In the genomic region with DNA sequence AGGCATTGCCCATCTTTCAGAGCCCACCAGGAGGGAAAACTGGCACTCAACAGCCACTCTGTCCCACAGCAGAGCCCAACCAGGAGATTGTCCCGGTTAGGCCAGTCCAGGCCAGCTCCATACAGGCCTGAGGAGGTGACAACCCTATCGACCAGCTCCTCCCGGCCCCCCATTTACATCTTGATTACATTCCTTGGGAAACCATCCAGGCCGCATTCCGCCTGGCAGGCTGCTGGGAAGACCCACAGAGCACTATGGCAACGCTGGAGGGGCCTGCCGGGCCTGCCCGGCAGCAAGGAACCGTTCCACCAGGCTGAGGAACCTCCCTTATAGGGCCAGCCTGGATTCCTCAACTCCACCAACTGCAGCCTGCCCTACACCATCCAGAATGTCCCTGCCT, we compare ENCODE assay signal across 9 mouse cellular contexts.
DNase-seq lines count a peak whose midpoint lies in the region; ATAC-seq and TF ChIP-seq lines count a peak whose summit lies in the region.
"Had no signal": no experiment of that assay in that cellular context is flagged by ENCODE, and none has a peak within 500 bp of the region (broad histone marks: within the 10 kb centered on the region; RNA-seq: fewer than 3 reads in every experiment).

No protein-coding gene starts in this region.

- no peak for TF ChIP-seq POLR2A in limb, embryonic 14.5 days (IDR thresholded peaks at IDR 0.05; ENCODE audit: borderline replicate concordance, extremely low read depth, insufficient read depth, insufficient read length)

- H3K27me3 ChIP-seq in forebrain, embryonic 11.5 days (ENCODE audit: control insufficient read depth, insufficient read depth, low read length): peaks cover 37% of the 10 kb centered on the region
- peaks cover 98% of the 10 kb centered on the region for H3K27me3 ChIP-seq in hindbrain, embryonic 10.5 days (ENCODE audit: insufficient read depth, poor library complexity, severe bottlenecking)
- peaks cover 4% of the 10 kb centered on the region; the same call in 1 of the 2 replicates for H3K27me3 ChIP-seq in limb, embryonic 14.5 days (ENCODE audit: control insufficient read depth, insufficient read depth, low read length)
- no peaks in the 10 kb centered on the region for H3K27me3 ChIP-seq in stomach, postnatal 0 days (ENCODE audit: control insufficient read depth, insufficient read depth, low read length)

- no peak overlapping the region for H3K9ac ChIP-seq in forebrain, embryonic 11.5 days (ENCODE audit: low read length)
- H3K9ac ChIP-seq in limb, embryonic 14.5 days (ENCODE audit: low read depth, low read length, severe bottlenecking): no peak overlapping the region
- no peak overlapping the region for H3K9ac ChIP-seq in stomach, postnatal 0 days (ENCODE audit: low read length)
- H3K9ac ChIP-seq: liver, embryonic 14.5 days had no signal

- peaks cover 4% of the 10 kb centered on the region; the same call in 1 of the 2 replicates for H3K4me1 ChIP-seq in forebrain, embryonic 11.5 days (replicated peaks; ENCODE audit: control insufficient read depth, insufficient read depth, low read length)
- peaks cover 37% of the 10 kb centered on the region for H3K4me1 ChIP-seq in hindbrain, embryonic 10.5 days (replicated peaks)
- peaks cover 6% of the 10 kb centered on the region; the same call in 1 of the 2 replicates for H3K4me1 ChIP-seq in limb, embryonic 14.5 days (ENCODE audit: control insufficient read depth, insufficient read depth, low read length)
- H3K4me1 ChIP-seq in stomach, postnatal 0 days (replicated peaks; ENCODE audit: control insufficient read depth, insufficient read depth): no peaks in the 10 kb centered on the region

- WGBS in forebrain, embryonic 11.5 days: 12% methylated on average over 7 of the region's 9 CpGs
- 18% methylated on average over 9 of the region's 9 CpGs for WGBS in hindbrain, embryonic 10.5 days
- 18% methylated on average over 9 of the region's 9 CpGs for WGBS in limb, embryonic 14.5 days
- WGBS in stomach, postnatal 0 days: 25% methylated on average over 9 of the region's 9 CpGs

- DNase-seq in ovary, adult 18-20 months (ENCODE audit: low spot score): peak; percentile 60
- DNase-seq in ovary, postnatal 14 days (ENCODE audit: low spot score): no peak
- peak; percentile 67 for DNase-seq in forebrain, embryonic 11.5 days (ENCODE audit: low spot score)
- peak; percentile 74 for DNase-seq in hindbrain, embryonic 10.5 days (ENCODE audit: low spot score)
- DNase-seq in limb, embryonic 14.5 days (ENCODE audit: low spot score): peak; percentile 53
- DNase-seq in stomach, postnatal 0 days (ENCODE audit: low spot score): peak; percentile 37
- no peak for DNase-seq in thymus, postnatal 14 days
- DNase-seq in layer of hippocampus, adult 18-20 months (ENCODE audit: low spot score in 2 of 2): no peak

- no peak for TF ChIP-seq CTCF in stomach, postnatal 0 days (IDR thresholded peaks at IDR 0.05; ENCODE audit: low read depth)

- TF ChIP-seq EP300 in stomach, postnatal 0 days (optimal IDR thresholded peaks at IDR 0.05): no peak

- H3K4me3 ChIP-seq in forebrain, embryonic 11.5 days (ENCODE audit: low read depth, low read length): no peak overlapping the region
- H3K4me3 ChIP-seq in hindbrain, embryonic 10.5 days: no peak overlapping the region
- H3K4me3 ChIP-seq in limb, embryonic 14.5 days (replicated peaks; ENCODE audit: low read length): no peak overlapping the region
- no peak overlapping the region for H3K4me3 ChIP-seq in stomach, postnatal 0 days (ENCODE audit: low read depth, low read length)

- no peaks in the 10 kb centered on the region for H3K36me3 ChIP-seq in forebrain, embryonic 11.5 days (ENCODE audit: control insufficient read depth, insufficient read depth, low read length)
- no peaks in the 10 kb centered on the region for H3K36me3 ChIP-seq in hindbrain, embryonic 10.5 days
- no peaks in the 10 kb centered on the region for H3K36me3 ChIP-seq in limb, embryonic 14.5 days (ENCODE audit: control insufficient read depth, insufficient read depth, low read length)
- H3K36me3 ChIP-seq in stomach, postnatal 0 days (ENCODE audit: control insufficient read depth, insufficient read depth, low read length): no peaks in the 10 kb centered on the region

- no peak overlapping the region for H3K27ac ChIP-seq in forebrain, embryonic 11.5 days (ENCODE audit: low read depth, low read length)
- H3K27ac ChIP-seq in hindbrain, embryonic 10.5 days: peak overlapping the region; percentile 66
- peak overlapping the region; percentile 65 for H3K27ac ChIP-seq in limb, embryonic 14.5 days (replicated peaks; ENCODE audit: low read depth, low read length)
- H3K27ac ChIP-seq in stomach, postnatal 0 days (replicated peaks): 0 out of 2 replicates have a peak overlapping the region, but pooled peaks have one; percentile 30
- H3K27ac ChIP-seq: liver, embryonic 14.5 days had no signal

- peak; percentile 61 for ATAC-seq in forebrain, embryonic 11.5 days (replicated peaks; ENCODE audit: low FRiP score)
- peak; percentile 79 for ATAC-seq in limb, embryonic 14.5 days (ENCODE audit: low FRiP score, low read depth)
- ATAC-seq in stomach, postnatal 0 days (ENCODE audit: low FRiP score, low TSS enrichment): peak; percentile 67; the same call in 1 of the 2 replicates

- H3K4me2 ChIP-seq in forebrain, embryonic 11.5 days (ENCODE audit: low read depth, low read length, severe bottlenecking): no peak overlapping the region
- no peak overlapping the region for H3K4me2 ChIP-seq in limb, embryonic 14.5 days (replicated peaks; ENCODE audit: low read depth, low read length, severe bottlenecking)
- H3K4me2 ChIP-seq in stomach, postnatal 0 days (replicated peaks; ENCODE audit: low read depth): no peak overlapping the region

- no peaks in the 10 kb centered on the region for H3K9me3 ChIP-seq in forebrain, embryonic 11.5 days (ENCODE audit: control insufficient read depth, low read length)
- no peaks in the 10 kb centered on the region for H3K9me3 ChIP-seq in hindbrain, embryonic 10.5 days
- no peaks in the 10 kb centered on the region for H3K9me3 ChIP-seq in limb, embryonic 14.5 days (ENCODE audit: control insufficient read depth, low read length)
- H3K9me3 ChIP-seq in stomach, postnatal 0 days (ENCODE audit: control insufficient read depth, low read length): no peaks in the 10 kb centered on the region

Comparison
In these comparisons a context has a peak if more than half of its experiments do, and no peak if none do; other contexts are left out.
1. DNase-seq: peak in ovary, adult 18-20 months (single experiment), forebrain, embryonic 11.5 days (single experiment), hindbrain, embryonic 10.5 days (single experiment), limb, embryonic 14.5 days (single experiment) and stomach, postnatal 0 days (single experiment); none in ovary, postnatal 14 days (single experiment), thymus, postnatal 14 days (single experiment) and layer of hippocampus, adult 18-20 months (0 of 2).
2. Peak in every context shown above with its lines, with median percentiles within 50 percentile points of each other: ATAC-seq.